Mouse (Mus musculus) liver, embryonic 11.5 days (tissue): ENCODE measurements around the gene Ednrb. TPM values are rescaled to one million over a fixed set of nuclear protein-coding genes. Genes with fewer than 3 reads are reported as not detected.

ENCODE experiments used
- ATAC-seq: fragments of 200-750 bp; cut with Nextera tagmentation; replicated peaks from 2 replicates; pipeline ENCODE4 v1.8.0; 2017; ENCODE audit warnings: moderate number of reproducible peaks, mild to moderate bottlenecking, moderate TSS enrichment, moderate library complexity; ENCODE audit not compliant: low FRiP score
- DNase-seq: peaks from one replicate; pipeline ENCODE4 v3.0.0-alpha.2; 2017; ENCODE audit warnings: low spot score
- H3K27ac ChIP-seq: fragments of 300-500 bp; sonication (generic); 2 replicates; pipeline ENCODE4 v1.5.1; 2014; ENCODE audit warnings: mild to moderate bottlenecking, low read depth, low read length, control low read depth
- H3K27me3 ChIP-seq: fragments of 300-500 bp; sonication (generic); replicated peaks from 2 replicates; pipeline ENCODE4 v1.6.1; 2014; ENCODE audit warnings: low read length, mixed read lengths; ENCODE audit not compliant: control insufficient read depth, insufficient read depth
- H3K36me3 ChIP-seq: fragments of 300-500 bp; sonication (generic); 2 replicates; pipeline ENCODE4 v1.6.1; 2014; ENCODE audit warnings: mild to moderate bottlenecking, low read length, moderate library complexity, mixed read lengths; ENCODE audit not compliant: control insufficient read depth, insufficient read depth
- H3K4me1 ChIP-seq: fragments of 300-500 bp; sonication (generic); replicated peaks from 2 replicates; pipeline ENCODE4 v1.6.1; 2014; ENCODE audit warnings: low read length, mixed read lengths; ENCODE audit not compliant: control insufficient read depth, insufficient read depth
- H3K4me2 ChIP-seq: fragments of 300-500 bp; sonication (generic); 2 replicates; pipeline ENCODE4 v1.6.1; 2014; ENCODE audit warnings: mild to moderate bottlenecking, control low read depth, moderate library complexity
- H3K4me3 ChIP-seq: fragments of 300-500 bp; sonication (generic); 2 replicates; pipeline ENCODE4 v1.5.1; 2014; ENCODE audit warnings: low read depth, low read length, control low read depth
- H3K9ac ChIP-seq: fragments of 300-500 bp; sonication (generic); 2 replicates; pipeline ENCODE4 v1.6.1; 2014; ENCODE audit warnings: low read depth, low read length, control low read depth
- H3K9me3 ChIP-seq: fragments of 300-500 bp; sonication (generic); 2 replicates; pipeline ENCODE4 v1.6.1; 2016; ENCODE audit warnings: low read length, inconsistent platforms, mixed read lengths; ENCODE audit not compliant: control insufficient read depth
- WGBS: fragments of 180-500 bp; shearing (Covaris S2); extraction: QIAGEN DNeasy Blood & Tissue Kit; methylation state at CpG from one replicate; pipeline ENCODE4 v1.1.7; 2014; 5-methylcytosine and 5-hydroxymethylcytosine counted together
- polyA plus RNA-seq: library from polyadenylated mRNA; unstranded; fragments of >200 nt; fragmentation: Nextera tagmentation; extraction: Ambion mirVana; gene quantifications from 2 replicates; pipeline ENCODE4 v1.2.1, GENCODE M21; 2014

Ednrb gene
- polyA plus RNA-seq: 24.6 and 25.7 TPM in 2 replicates

- H3K36me3 ChIP-seq: no peaks in the 10 kb centered on the region
- H3K4me1 ChIP-seq: 0 out of 2 replicates have a peak, but pooled peaks cover 2% of the 10 kb centered on the region
- H3K4me3 ChIP-seq: peak within 1 kb of the TSS; percentile 46
- H3K27ac ChIP-seq: no peak within 1 kb of the TSS; the same call in 1 of the 2 replicates
- no peaks in the 10 kb centered on the region for H3K9me3 ChIP-seq
- DNase-seq: peak; percentile 39
- 2% methylated on average over 24 of the region's 24 CpGs for WGBS
- H3K9ac ChIP-seq: peak within 1 kb of the TSS; percentile 37
- H3K4me2 ChIP-seq: peak within 1 kb of the TSS; percentile 72
- peaks cover 16% of the 10 kb centered on the region for H3K27me3 ChIP-seq
- ATAC-seq: no peak; the same call in 1 of the 2 replicates
Observed at GRCm38 (mm10) chr14:103844011-103844549, at the start of gene Ednrb. Gene Ednrb (minus strand): TSS chr14:103844402.

GRCm38 (mm10) chr14:103892411-103892938 is 48.3 kb upstream of the Ednrb start:
- Histone ChIP-seq H3K27me3 (no peaks in the 10 kb centered on the region), H3K9me3 (no peaks in the 10 kb centered on the region), H3K36me3 (no peaks in the 10 kb centered on the region), H3K27ac (no peak overlapping the region), H3K4me1 (no peaks in the 10 kb centered on the region), H3K9ac (no peak overlapping the region), H3K4me3 (no peak overlapping the region), H3K4me2 (no peak overlapping the region)
- WGBS: 66% methylated on average over 8 of the region's 8 CpGs
- ATAC-seq (no peak), DNase-seq (no peak)

- no peak overlapping the region for H3K4me3 ChIP-seq
- no peaks in the 10 kb centered on the region for H3K4me1 ChIP-seq
- no peak overlapping the region for H3K9ac ChIP-seq
- H3K9me3 ChIP-seq: no peaks in the 10 kb centered on the region
- ATAC-seq (no peak), DNase-seq (no peak)
- H3K27me3 ChIP-seq: no peaks in the 10 kb centered on the region
- 60% methylated on average over 4 of the region's 4 CpGs for WGBS
- no peak overlapping the region for H3K4me2 ChIP-seq
- H3K36me3 ChIP-seq: no peaks in the 10 kb centered on the region
- H3K27ac ChIP-seq: no peak overlapping the region
Observed at GRCm38 (mm10) chr14:103890761-103891160, 46.6 kb upstream of the Ednrb start.

- ATAC-seq (peak; percentile 65), DNase-seq (no peak)
- Histone ChIP-seq H3K9ac (no peak overlapping the region), H3K36me3 (no peaks in the 10 kb centered on the region), H3K9me3 (no peaks in the 10 kb centered on the region), H3K27me3 (no peaks in the 10 kb centered on the region), H3K4me2 (no peak overlapping the region), H3K27ac (no peak overlapping the region), H3K4me1 (no peaks in the 10 kb centered on the region), H3K4me3 (no peak overlapping the region)
- WGBS: 63% methylated on average over 7 of the region's 7 CpGs
Observed at GRCm38 (mm10) chr14:103884892-103885575, 40.8 kb upstream of the Ednrb start.

- Histone ChIP-seq H3K4me3 (no peak overlapping the region), H3K36me3 (no peaks in the 10 kb centered on the region), H3K4me1 (no peaks in the 10 kb centered on the region), H3K9ac (no peak overlapping the region), H3K9me3 (no peaks in the 10 kb centered on the region), H3K4me2 (no peak overlapping the region), H3K27ac (no peak overlapping the region), H3K27me3 (no peaks in the 10 kb centered on the region)
- DNase-seq: no peak
- ATAC-seq: no peak
- 75% methylated on average over 3 of the region's 3 CpGs for WGBS
Observed at GRCm38 (mm10) chr14:103882943-103883342, 38.7 kb upstream of the Ednrb start.

GRCm38 (mm10) chr14:103877117-103877516 is 32.9 kb upstream of the Ednrb start:
- Histone ChIP-seq H3K27ac (no peak overlapping the region), H3K4me3 (no peak overlapping the region)
- ATAC-seq: no peak

GRCm38 (mm10) chr14:103876598-103876997 is 32.4 kb upstream of the Ednrb start:
- H3K9ac ChIP-seq: no peak overlapping the region
- H3K9me3 ChIP-seq: no peaks in the 10 kb centered on the region
- H3K36me3 ChIP-seq: no peaks in the 10 kb centered on the region
- H3K27me3 ChIP-seq: no peaks in the 10 kb centered on the region
- no peak for ATAC-seq
- 78% methylated on average over 3 of the region's 3 CpGs for WGBS
- no peak overlapping the region for H3K4me2 ChIP-seq
- DNase-seq: no peak
- no peaks in the 10 kb centered on the region for H3K4me1 ChIP-seq
- no peak overlapping the region for H3K4me3 ChIP-seq
- no peak overlapping the region for H3K27ac ChIP-seq

More at GRCm38 (mm10) chr14:103877117-103877516, 32.9 kb upstream of the Ednrb start:
- Histone ChIP-seq H3K9ac (no peak overlapping the region), H3K4me2 (no peak overlapping the region), H3K4me1 (no peaks in the 10 kb centered on the region), H3K9me3 (no peaks in the 10 kb centered on the region), H3K36me3 (no peaks in the 10 kb centered on the region), H3K27me3 (no peaks in the 10 kb centered on the region)
- WGBS: 91% methylated on average over 2 of the region's 2 CpGs
- DNase-seq: no peak

GRCm38 (mm10) chr14:103866636-103867035 is 22.4 kb upstream of the Ednrb start:
- 75% methylated on average over 2 of the region's 2 CpGs for WGBS
- no peak for ATAC-seq
- H3K4me3 ChIP-seq: no peak overlapping the region

GRCm38 (mm10) chr14:103865226-103865625 is 21.0 kb upstream of the Ednrb start:
- ATAC-seq: no peak
- H3K4me2 ChIP-seq: no peak overlapping the region
- H3K9me3 ChIP-seq: no peaks in the 10 kb centered on the region
- no peak overlapping the region for H3K4me3 ChIP-seq
- no peak overlapping the region for H3K27ac ChIP-seq
- 66% methylated on average over 2 of the region's 2 CpGs for WGBS
- DNase-seq: no peak
- H3K4me1 ChIP-seq: no peaks in the 10 kb centered on the region
- H3K9ac ChIP-seq: no peak overlapping the region
- H3K27me3 ChIP-seq: no peaks in the 10 kb centered on the region
- H3K36me3 ChIP-seq: no peaks in the 10 kb centered on the region

More at GRCm38 (mm10) chr14:103866636-103867035, 22.4 kb upstream of the Ednrb start:
- no peak overlapping the region for H3K27ac ChIP-seq
- H3K9ac ChIP-seq: no peak overlapping the region
- H3K4me2 ChIP-seq: no peak overlapping the region
- H3K36me3 ChIP-seq: no peaks in the 10 kb centered on the region
- DNase-seq: no peak
- no peaks in the 10 kb centered on the region for H3K4me1 ChIP-seq
- H3K27me3 ChIP-seq: no peaks in the 10 kb centered on the region
- no peaks in the 10 kb centered on the region for H3K9me3 ChIP-seq
